Mouse (Mus musculus): ENCODE results near the gene Zfp414. TPM values are rescaled to one million over a fixed set of nuclear protein-coding genes. Genes with fewer than 3 reads are reported as not detected.

Gene Zfp414
- 64.9 and 67.7 TPM in 2 replicates for total RNA-seq (2023)

GRCm38 (mm10) chr17:33628621-33629486 lies at the start of gene Zfp414:
Gene Zfp414 (plus strand): TSS chr17:33629090.

DNA sequence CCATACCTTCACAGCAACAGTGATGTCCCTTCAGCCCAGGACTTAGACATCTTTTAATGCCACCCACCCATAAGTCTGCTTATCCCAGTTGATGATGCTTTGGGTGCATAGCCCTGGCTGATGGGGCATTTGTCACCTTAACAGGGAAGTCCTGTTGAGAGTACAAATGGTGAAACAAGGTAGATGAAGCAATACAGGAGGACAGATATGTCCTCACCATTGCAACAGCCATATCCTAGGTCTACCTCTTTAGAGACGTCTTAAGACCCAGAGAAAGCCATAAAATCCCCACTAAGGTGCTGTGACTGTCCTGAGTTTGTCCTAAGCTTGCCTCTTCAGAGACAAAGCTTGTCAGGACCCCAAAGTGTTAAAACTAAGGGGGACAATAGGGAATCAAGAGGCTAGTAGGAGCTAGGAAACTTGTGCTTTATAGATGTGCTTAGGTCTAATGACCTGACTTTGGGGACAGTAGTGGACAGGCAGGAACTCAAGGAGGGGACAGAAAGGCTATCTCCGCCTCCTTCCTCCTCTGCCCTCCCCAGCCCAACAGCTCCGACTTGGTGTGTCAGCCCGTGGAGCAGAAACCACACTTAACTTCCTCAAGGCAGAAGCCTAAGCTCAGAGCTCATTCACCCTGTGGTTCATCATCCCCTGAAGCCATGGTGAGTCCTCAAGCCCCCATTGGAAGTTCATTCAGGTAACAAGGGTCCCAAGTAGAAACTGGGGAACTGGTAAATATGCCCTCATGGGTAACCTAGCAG lies 8.8 kb downstream of the Zfp414 start, which contains the start of gene Pram1:
Gene Pram1 (plus strand): TSS at position 541 of the 761 bp plus-strand sequence.

Other genes with a start within 250 kb of the Zfp414 start
- 12.0 and 14.6 TPM in 2 replicates for gene Zfp101, start 234.4 kb upstream of the Zfp414 start, total RNA-seq (2023)
- not detected in 2 replicates for gene Actl9, start 196.2 kb upstream of the Zfp414 start, total RNA-seq (2023)
- 37.2 and 56.6 TPM in 2 replicates for gene Adamts10, start 104.9 kb upstream of the Zfp414 start, total RNA-seq (2023)
- gene Myo1f, start 73.4 kb upstream of the Zfp414 start, total RNA-seq (2023): 489 and 545 TPM in 2 replicates
- gene Pram1, start 9.0 kb downstream of the Zfp414 start, total RNA-seq (2023): 306 and 399 TPM in 2 replicates
- 256 and 388 TPM in 2 replicates for gene Hnrnpm, start 57.8 kb downstream of the Zfp414 start, total RNA-seq (2023)
- 48.6 and 60.5 TPM in 2 replicates for gene March2, start 89.6 kb downstream of the Zfp414 start, total RNA-seq (2023)
- 204 and 227 TPM in 2 replicates for gene Rab11b, start 131.4 kb downstream of the Zfp414 start, total RNA-seq (2023)
- gene Angptl4, start 152.7 kb downstream of the Zfp414 start, total RNA-seq (2023): 1.2 and 1.5 TPM in 2 replicates
- gene Kank3, start 181.4 kb downstream of the Zfp414 start, total RNA-seq (2023): 3.1 and 7.7 TPM in 2 replicates
- gene Rps28, start 195.5 kb downstream of the Zfp414 start, total RNA-seq (2023): 711 and 827 TPM in 2 replicates
- gene Ndufa7, start 195.5 kb downstream of the Zfp414 start, total RNA-seq (2023): 74.0 and 119 TPM in 2 replicates
- gene Cd320, start 214.0 kb downstream of the Zfp414 start, total RNA-seq (2023): 1.4 and 1.5 TPM in 2 replicates
- not detected in 2 replicates for gene Gm7029, start 244.7 kb downstream of the Zfp414 start, total RNA-seq (2023)

Measured in neutrophil, adult 65 days (primary cell).